Mouse (Mus musculus) MEL (cell line): ENCODE data around the gene Fgfr2. TPM values are rescaled to one million over a fixed set of nuclear protein-coding genes. Genes with fewer than 3 reads are reported as not detected.

Source experiments
- DNase-seq: peaks from one replicate; pipeline ENCODE4 v3.0.0; 2011; ENCODE audit warnings: low read depth, low spot score
- H3K27ac ChIP-seq: 2 replicates; pipeline ENCODE4 v1.5.1; 2012; ENCODE audit warnings: low read depth, mild to moderate bottlenecking, control low read depth, low read length, moderate library complexity; ENCODE audit not compliant: control insufficient read depth
- H3K27me3 ChIP-seq, 2 experiments: fragments of 150-350 bp in 1 of 2; sonication (generic) in 1 of 2; 2 replicates each; pipeline ENCODE4 v1.6.1; 2012; ENCODE audit warnings: low read length in 2 of 2, mild to moderate bottlenecking in 2 of 2, improper control_type of control experiment in 1 of 2, moderate library complexity in 1 of 2; ENCODE audit not compliant: insufficient read depth in 2 of 2, control insufficient read depth in 1 of 2
- H3K36me3 ChIP-seq, 2 experiments: 2 replicates each; pipeline ENCODE4 v1.6.1; 2012 to 2014; ENCODE audit warnings: low read length in 2 of 2, improper control_type of control experiment in 1 of 2, inconsistent platforms in 1 of 2, mild to moderate bottlenecking in 1 of 2; ENCODE audit not compliant: insufficient read depth in 2 of 2, control insufficient read depth in 1 of 2
- H3K4me1 ChIP-seq, 2 experiments: fragments of 150-350 bp in 1 of 2; sonication (generic) in 1 of 2; 2 replicates each; pipeline ENCODE4 v1.6.1; 2012; ENCODE audit warnings: low read length in 2 of 2, improper control_type of control experiment in 1 of 2, mild to moderate bottlenecking in 1 of 2; ENCODE audit not compliant: insufficient read depth in 2 of 2, control insufficient read depth in 1 of 2
- H3K4me3 ChIP-seq, 2 experiments: fragments of 150-350 bp in 1 of 2; sonication (generic) in 1 of 2; 2 replicates each; pipeline ENCODE4 v1.5.1; 2012; ENCODE audit warnings: low read depth in 2 of 2, low read length in 2 of 2, mild to moderate bottlenecking in 2 of 2, moderate library complexity in 2 of 2, control low read depth in 1 of 2, improper control_type of control experiment in 1 of 2; ENCODE audit not compliant: control insufficient read depth in 1 of 2, insufficient read depth in 1 of 2
- H3K79me2 ChIP-seq: 2 replicates; pipeline ENCODE4 v1.6.1; 2012; ENCODE audit warnings: mild to moderate bottlenecking, low read length, moderate library complexity; ENCODE audit not compliant: control insufficient read depth, poor library complexity, insufficient read depth
- H3K9ac ChIP-seq: 2 replicates; pipeline ENCODE4 v1.6.1; 2012; ENCODE audit warnings: low read depth, mild to moderate bottlenecking, control low read depth, low read length, moderate library complexity; ENCODE audit not compliant: control insufficient read depth, poor library complexity, severe bottlenecking
- H3K9me3 ChIP-seq: fragments of 150-350 bp; sonication (generic); replicated peaks from 2 replicates; pipeline ENCODE4 v1.6.1; 2012; ENCODE audit warnings: mild to moderate bottlenecking, low read length, improper control_type of control experiment, moderate library complexity; ENCODE audit not compliant: insufficient read depth
- BHLHE40 ChIP-seq: IDR thresholded peaks from 2 replicates; pipeline ENCODE4 v1.6.1; 2012; ENCODE audit warnings: low read depth, mild to moderate bottlenecking, inconsistent platforms, low read length, improper control_type of control experiment, borderline replicate concordance
- CTCF ChIP-seq, 3 experiments: IDR thresholded peaks in 2 of 3; conservative IDR thresholded peaks in 1 of 3; 2 replicates each; pipeline ENCODE4 v1.5.1; 2011 to 2012; ENCODE audit warnings: low read length in 3 of 3, low read depth in 2 of 3, mild to moderate bottlenecking in 2 of 3, improper control_type of control experiment in 1 of 3, inconsistent platforms in 1 of 3, mixed read lengths in 1 of 3, moderate library complexity in 1 of 3; ENCODE audit not compliant: control insufficient read depth in 1 of 3, insufficient read depth in 1 of 3, poor library complexity in 1 of 3, severe bottlenecking in 1 of 3
- JUND ChIP-seq: IDR thresholded peaks from 2 replicates; pipeline ENCODE4 v1.6.1; 2011; ENCODE audit warnings: low read depth, mild to moderate bottlenecking, improper control_type of control experiment, low read length
- KAT2A ChIP-seq: conservative IDR thresholded peaks from 2 replicates; pipeline ENCODE4 v1.6.1; 2012; ENCODE audit warnings: low read depth, low read length, improper control_type of control experiment, inconsistent platforms
- MAZ ChIP-seq: IDR thresholded peaks from 2 replicates; pipeline ENCODE4 v1.6.1; 2012; ENCODE audit warnings: low read depth, mild to moderate bottlenecking, inconsistent platforms, low read length, improper control_type of control experiment
- MEF2A ChIP-seq: IDR thresholded peaks from 2 replicates; pipeline ENCODE4 v1.6.1; 2014; ENCODE audit warnings: low read depth, mild to moderate bottlenecking, inconsistent platforms, low read length, improper control_type of control experiment; ENCODE audit not compliant: poor library complexity, insufficient replicate concordance, severe bottlenecking; ENCODE audit errors: extremely low read depth
- MYB ChIP-seq: IDR thresholded peaks from 2 replicates; pipeline ENCODE4 v1.6.1; 2011; ENCODE audit warnings: mild to moderate bottlenecking, low read depth, low read length, improper control_type of control experiment
- MYC ChIP-seq: IDR thresholded peaks from 2 replicates; pipeline ENCODE4 v1.6.1; 2011; ENCODE audit warnings: low read depth, mild to moderate bottlenecking, low read length, improper control_type of control experiment, moderate library complexity
- NELFE ChIP-seq: IDR thresholded peaks from 2 replicates; pipeline ENCODE4 v1.6.1; 2011; ENCODE audit warnings: low read depth, low read length, improper control_type of control experiment
- POLR2A ChIP-seq, 2 experiments: IDR thresholded peaks; 2 replicates each; pipeline ENCODE4 v1.6.1; 2011 to 2012; ENCODE audit warnings: low read length in 2 of 2, mild to moderate bottlenecking in 2 of 2, control low read depth in 1 of 2, improper control_type of control experiment in 1 of 2, low read depth in 1 of 2, moderate library complexity in 1 of 2; ENCODE audit not compliant: control insufficient read depth in 1 of 2, insufficient read depth in 1 of 2, poor library complexity in 1 of 2
- RAD21 ChIP-seq: IDR thresholded peaks from 2 replicates; pipeline ENCODE4 v1.6.1; 2011; ENCODE audit warnings: mild to moderate bottlenecking, low read depth, low read length, improper control_type of control experiment
- TBP ChIP-seq: IDR thresholded peaks from 2 replicates; pipeline ENCODE4 v1.8.0; 2011; ENCODE audit warnings: low read depth, low read length, improper control_type of control experiment
- UBTF ChIP-seq: IDR thresholded peaks from 2 replicates; pipeline ENCODE4 v1.6.1; 2012; ENCODE audit warnings: low read depth, mild to moderate bottlenecking, inconsistent platforms, low read length, improper control_type of control experiment, moderate library complexity, borderline replicate concordance; ENCODE audit not compliant: insufficient read depth
- USF1 ChIP-seq: IDR thresholded peaks from 2 replicates; pipeline ENCODE4 v1.6.1; 2014; ENCODE audit warnings: low read depth, mild to moderate bottlenecking, inconsistent platforms, low read length, improper control_type of control experiment, moderate library complexity
- USF2 ChIP-seq, 2 experiments: IDR thresholded peaks; 2 replicates each; pipeline ENCODE4 v1.6.1; 2011 to 2012; ENCODE audit warnings: improper control_type of control experiment in 2 of 2, low read length in 2 of 2, borderline replicate concordance in 1 of 2, inconsistent platforms in 1 of 2, low read depth in 1 of 2, mild to moderate bottlenecking in 1 of 2; ENCODE audit not compliant: insufficient read depth in 1 of 2
- ZNF384 ChIP-seq: IDR thresholded peaks from 2 replicates; pipeline ENCODE4 v1.6.1; 2012; ENCODE audit warnings: low read depth, mild to moderate bottlenecking, inconsistent platforms, low read length, improper control_type of control experiment
- polyA plus RNA-seq, 2 experiments: library from polyadenylated mRNA; stranded (reverse) in 1 of 2; unstranded in 1 of 2; fragments of >175 nt in 1 of 2; fragments of >200 nt in 1 of 2; gene quantifications; 2 replicates each; pipeline versions ENCODE4 v1.2.1 to v1.2.4; 2012; ENCODE audit warnings: low replicate concordance in 2 of 2, low read depth in 1 of 2; ENCODE audit not compliant: insufficient read length in 2 of 2, insufficient read depth in 1 of 2, missing spikeins in 1 of 2
- total RNA-seq: library from RNA; depleted of rRNA; stranded (reverse); fragments of 300-350 nt; gene quantifications from 2 replicates; pipeline ENCODE4 v1.2.3, GENCODE M21; 2012

Fgfr2 gene
- total and polyA plus RNA-seq, 3 experiments: not detected

- no peak for DNase-seq
Observed at GRCm38 (mm10) chr7:133040688-133041345, 82.3 kb downstream of the Fgfr2 start.

DNA sequence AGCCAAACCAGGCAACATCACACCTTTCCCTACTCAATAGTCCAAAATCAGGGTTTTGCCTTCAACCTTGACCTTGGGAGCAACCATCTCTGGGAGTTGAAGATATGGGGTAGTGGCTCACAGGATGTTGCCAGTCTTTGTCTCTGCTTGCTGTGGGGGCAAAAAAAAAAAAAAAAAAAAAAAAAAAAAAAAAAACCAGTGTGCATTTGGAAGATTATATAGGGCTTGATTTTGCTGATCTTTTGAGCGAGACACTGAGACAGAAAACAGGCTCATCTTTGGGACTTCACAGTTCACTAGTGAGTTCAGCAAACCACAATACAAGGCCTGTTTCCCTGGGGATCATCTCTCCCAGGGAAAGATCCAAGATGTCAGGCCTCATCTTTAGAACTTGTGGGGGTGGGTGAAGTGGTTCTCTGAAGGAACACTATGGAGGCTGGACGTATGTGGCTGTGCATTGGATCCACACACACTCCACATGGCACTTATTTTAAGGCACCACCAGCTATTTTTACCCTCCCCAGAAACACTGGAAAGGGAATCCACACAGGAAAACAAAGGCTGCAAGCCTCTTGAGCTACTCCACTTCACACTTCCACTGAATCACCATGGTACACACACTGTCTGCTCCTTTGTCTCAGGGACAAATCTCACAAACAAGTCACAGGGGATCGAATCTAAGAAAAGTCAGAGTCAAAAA is 83.4 kb downstream of the Fgfr2 start:
- Histone ChIP-seq H3K27me3 (no peaks in the 10 kb centered on the region), H3K79me2 (peaks cover 7% of the 10 kb centered on the region), H3K4me1 (peaks cover 6 to 13% of the 10 kb centered on the region in 2 experiments; a peak in 3 of 4 replicates), H3K9ac (no peak overlapping the region), H3K27ac (no peak overlapping the region), H3K36me3 (peaks cover 0 to 19% of the 10 kb centered on the region in 2 experiments; a peak in 2 of 4 replicates), H3K4me3 (no peak overlapping the region), H3K9me3 (no peaks in the 10 kb centered on the region)
- TF ChIP-seq POLR2A (IDR thresholded peaks at IDR 0.05; ENCODE audit: control insufficient read depth in 1 of 2, insufficient read depth in 1 of 2, low read depth in 1 of 2, low read length in 2 of 2, poor library complexity in 1 of 2): 0 out of 4 replicates have a peak, but pooled peaks of 1 of the 2 experiments have one; percentile 11
- no peak for TF ChIP-seq NELFE
- TF ChIP-seq ZNF384: peak; percentile 55
- no peak for TF ChIP-seq RAD21
- TF ChIP-seq JUND: no peak
- no peak for DNase-seq

More at GRCm38 (mm10) chr7:133040688-133041345, 82.3 kb downstream of the Fgfr2 start:
- H3K9ac ChIP-seq: no peak overlapping the region
- H3K79me2 ChIP-seq: peaks cover 7% of the 10 kb centered on the region
- H3K9me3 ChIP-seq: no peaks in the 10 kb centered on the region
- H3K4me3 ChIP-seq: no peak overlapping the region
- no peaks in the 10 kb centered on the region for H3K27me3 ChIP-seq
- TF ChIP-seq UBTF (no peak), BHLHE40 (no peak), CTCF (IDR thresholded peaks at IDR 0.05 in 2 of 3, conservative IDR thresholded peaks at IDR 0.05 in 1 of 3; ENCODE audit: control insufficient read depth in 1 of 3, insufficient read depth in 1 of 3, low read depth in 2 of 3, low read length in 3 of 3, poor library complexity in 1 of 3, severe bottlenecking in 1 of 3) (peak in 2 of 3 experiments; percentile 14 to 15; a peak in 1 of 6 replicates)
- no peak overlapping the region for H3K27ac ChIP-seq
- peaks cover 2 to 19% of the 10 kb centered on the region in 2 experiments for H3K36me3 ChIP-seq
- peaks cover 6 to 13% of the 10 kb centered on the region in 2 experiments; a peak in 3 of 4 replicates for H3K4me1 ChIP-seq

GRCm38 (mm10) chr7:133037618-133038017 is 85.5 kb downstream of the Fgfr2 start:
- Histone ChIP-seq H3K27ac (no peak overlapping the region), H3K4me1 (peaks cover 6 to 13% of the 10 kb centered on the region in 2 experiments; a peak in 3 of 4 replicates), H3K9me3 (no peaks in the 10 kb centered on the region), H3K79me2 (peaks cover 3% of the 10 kb centered on the region), H3K36me3 (peaks cover 0 to 12% of the 10 kb centered on the region in 2 experiments; a peak in 2 of 4 replicates), H3K9ac (no peak overlapping the region), H3K4me3 (no peak overlapping the region), H3K27me3 (no peaks in the 10 kb centered on the region)
- no peak for DNase-seq
- TF ChIP-seq KAT2A: no peak
- no peak for TF ChIP-seq MAZ
- TF ChIP-seq MYC: no peak
- no peak for TF ChIP-seq TBP
- no peak for TF ChIP-seq USF2 (IDR thresholded peaks at IDR 0.05; ENCODE audit: borderline replicate concordance in 1 of 2, insufficient read depth in 1 of 2, low read depth in 1 of 2, low read length in 2 of 2)
- TF ChIP-seq MEF2A: no peak
- TF ChIP-seq UBTF: no peak
- TF ChIP-seq MYB: no peak
- no peak for TF ChIP-seq USF1
